Mouse (Mus musculus): ENCODE results near the gene Apoc1. TPM values are rescaled to one million over a fixed set of nuclear protein-coding genes. Genes with fewer than 3 reads are reported as not detected.

Gene Apoc1
- total and polyA plus RNA-seq, 3 experiments: not detected

DNA sequence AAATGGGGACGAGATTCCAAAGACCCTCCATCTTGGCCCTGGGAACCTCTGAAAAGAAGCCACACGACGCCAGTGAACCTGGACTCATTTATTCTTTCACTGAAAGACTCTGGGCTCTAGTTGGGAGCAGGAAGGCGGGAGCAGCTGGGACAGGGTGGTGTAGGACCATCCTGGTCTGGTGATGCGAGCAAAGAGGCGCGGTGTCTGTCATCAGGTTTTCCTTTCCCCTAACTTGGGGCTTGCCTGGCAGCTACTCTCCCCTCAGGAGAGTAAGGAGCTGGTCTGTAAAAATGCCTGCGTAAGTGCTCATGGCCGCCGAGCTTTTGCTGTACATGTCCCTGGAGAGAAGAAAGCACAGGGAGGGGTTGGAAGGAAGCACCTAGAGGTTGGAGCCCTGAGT is 20.9 kb downstream of the Apoc1 start:
- H3K27me3 ChIP-seq (replicated peaks): peaks cover 6% of the 10 kb centered on the region
- no peak overlapping the region for H3K9ac ChIP-seq (ENCODE audit: insufficient read depth, low read depth)
- H3K4me2 ChIP-seq (ENCODE audit: insufficient read depth, low read depth, poor library complexity, severe bottlenecking): no peak overlapping the region
- no peak overlapping the region for H3K4me3 ChIP-seq (replicated peaks in 1 of 3; ENCODE audit: low read depth in 2 of 3, low read length in 2 of 3, poor library complexity in 1 of 3)
- H3K79me2 ChIP-seq (replicated peaks; ENCODE audit: control insufficient read depth, extremely low read depth, insufficient read depth, poor library complexity, severe bottlenecking): no peaks in the 10 kb centered on the region
- H3K9me3 ChIP-seq (replicated peaks; ENCODE audit: low read length): no peaks in the 10 kb centered on the region
- no peaks in the 10 kb centered on the region for H3K36me3 ChIP-seq (replicated peaks in 1 of 2; ENCODE audit: control insufficient read depth in 1 of 2, insufficient read depth in 1 of 2, low read length in 1 of 2)
- H3K27ac ChIP-seq (ENCODE audit: insufficient read depth, low read depth): no peak overlapping the region
- no peak for TF ChIP-seq E2F4 (IDR thresholded peaks at IDR 0.05; ENCODE audit: insufficient replicate concordance, low read depth, low read length)
- TF ChIP-seq RCOR1 (conservative IDR thresholded peaks at IDR 0.05; ENCODE audit: low read depth, low read length): no peak
- no peak for TF ChIP-seq RAD21 (IDR thresholded peaks at IDR 0.05; ENCODE audit: low read depth, low read length)
- no peak for TF ChIP-seq USF1 (IDR thresholded peaks at IDR 0.05; ENCODE audit: low read depth, low read length)
- no peak for TF ChIP-seq GABPA (IDR thresholded peaks at IDR 0.05; ENCODE audit: insufficient replicate concordance, low read depth, low read length)
- no peak for TF ChIP-seq MYC (IDR thresholded peaks at IDR 0.05; ENCODE audit: low read depth, low read length)
- TF ChIP-seq IRF4 (IDR thresholded peaks at IDR 0.05; ENCODE audit: low read depth, low read length): no peak
- no peak for TF ChIP-seq MAX (IDR thresholded peaks at IDR 0.05; ENCODE audit: low read length)
- TF ChIP-seq NELFE (IDR thresholded peaks at IDR 0.05; ENCODE audit: low read depth, low read length): no peak
- no peak for TF ChIP-seq KAT2A (IDR thresholded peaks at IDR 0.05; ENCODE audit: insufficient replicate concordance, low read length)
- TF ChIP-seq ETS1 (conservative IDR thresholded peaks at IDR 0.05; ENCODE audit: low read depth, low read length): no peak
- no peak for TF ChIP-seq ZC3H11A (IDR thresholded peaks at IDR 0.05; ENCODE audit: low read depth, low read length)
- TF ChIP-seq ZNF384 (IDR thresholded peaks at IDR 0.05; ENCODE audit: low read depth, low read length): no peak
- no peak for TF ChIP-seq SMC3 (IDR thresholded peaks at IDR 0.05; ENCODE audit: low read depth, low read length)
- no peak for TF ChIP-seq JUND (conservative IDR thresholded peaks at IDR 0.05; ENCODE audit: low read depth, low read length)
- no peak for TF ChIP-seq MEF2A (IDR thresholded peaks at IDR 0.05; ENCODE audit: borderline replicate concordance, low read depth, low read length)
- TF ChIP-seq POLR2A (IDR thresholded peaks at IDR 0.05; ENCODE audit: low read depth, low read length): no peak
- no peak for TF ChIP-seq CHD2 (IDR thresholded peaks at IDR 0.05; ENCODE audit: low read length)
- in situ Hi-C loops (cut with MboI; ENCODE audit: low pct_ligation_motif_present, low pct_unique_long_range_greater_than_20kb, low sequenced_read_pairs) (no loop called here), dilution Hi-C loops (cut with MboI; ENCODE audit: extremely low pct_ligation_motif_present, extremely low pct_unique_long_range_greater_than_20kb, low sequenced_read_pairs) (no loop called here)
- peaks cover 7 to 21% of the 10 kb centered on the region in 2 experiments; a peak in 3 of 4 replicates for H3K4me1 ChIP-seq (ENCODE audit: control insufficient read depth in 1 of 2, insufficient read depth in 2 of 2)
- DNase-seq (ENCODE audit: extremely low read depth): no peak

- in situ Hi-C loops (cut with MboI; ENCODE audit: low pct_ligation_motif_present, low pct_unique_long_range_greater_than_20kb, low sequenced_read_pairs) (loop anchor here (5.0 kb wide), 2 partner anchors 43 to 203 kb away; no protein-coding TSS in a partner anchor), dilution Hi-C loops (cut with MboI; ENCODE audit: extremely low pct_ligation_motif_present, extremely low pct_unique_long_range_greater_than_20kb, low sequenced_read_pairs) (no loop called here)
- Histone ChIP-seq H3K36me3 (replicated peaks in 1 of 2; ENCODE audit: control insufficient read depth in 1 of 2, insufficient read depth in 1 of 2, low read length in 1 of 2) (no peaks in the 10 kb centered on the region), H3K9me3 (replicated peaks; ENCODE audit: low read length) (no peaks in the 10 kb centered on the region), H3K27ac (ENCODE audit: insufficient read depth, low read depth) (peak overlapping the region; percentile 30; the same call in 1 of the 2 replicates), H3K4me3 (replicated peaks in 1 of 3; ENCODE audit: low read depth in 2 of 3, low read length in 2 of 3, poor library complexity in 1 of 3) (peak overlapping the region in 2 of 3 experiments; percentile 2 to 19), H3K4me2 (ENCODE audit: insufficient read depth, low read depth, poor library complexity, severe bottlenecking) (peak overlapping the region; percentile 79), H3K79me2 (replicated peaks; ENCODE audit: control insufficient read depth, extremely low read depth, insufficient read depth, poor library complexity, severe bottlenecking) (peaks cover 5% of the 10 kb centered on the region), H3K9ac (ENCODE audit: insufficient read depth, low read depth) (peak overlapping the region; percentile 55), H3K27me3 (replicated peaks) (peaks cover 2% of the 10 kb centered on the region), H3K4me1 (ENCODE audit: control insufficient read depth in 1 of 2, insufficient read depth in 2 of 2) (peaks cover 7 to 29% of the 10 kb centered on the region in 2 experiments; a peak in 3 of 4 replicates)
- TF ChIP-seq MAZ (IDR thresholded peaks at IDR 0.05; ENCODE audit: low read depth, low read length) (no peak), RAD21 (IDR thresholded peaks at IDR 0.05; ENCODE audit: low read depth, low read length) (peak; percentile 88), MXI1 (IDR thresholded peaks at IDR 0.05; ENCODE audit: low read depth, low read length) (no peak), JUND (conservative IDR thresholded peaks at IDR 0.05; ENCODE audit: low read depth, low read length) (no peak), NRF1 (IDR thresholded peaks at IDR 0.05; ENCODE audit: low read depth, low read length) (no peak), HCFC1 (IDR thresholded peaks at IDR 0.05; ENCODE audit: low read depth, low read length) (no peak), ZNF384 (IDR thresholded peaks at IDR 0.05; ENCODE audit: low read depth, low read length) (peak; percentile 93), GABPA (IDR thresholded peaks at IDR 0.05; ENCODE audit: insufficient replicate concordance, low read depth, low read length) (no peak), MAFK (IDR thresholded peaks at IDR 0.05; ENCODE audit: insufficient replicate concordance, low read length) (no peak), CTCF (conservative IDR thresholded peaks at IDR 0.05 in 1 of 2, IDR thresholded peaks at IDR 0.05 in 1 of 2; ENCODE audit: low read depth in 2 of 2, low read length in 2 of 2) (peak; percentile 82 to 96), EP300 (IDR thresholded peaks at IDR 0.05; ENCODE audit: low read length) (no peak), ZMIZ1 (IDR thresholded peaks at IDR 0.05; ENCODE audit: low read depth, low read length) (no peak), MAX (IDR thresholded peaks at IDR 0.05; ENCODE audit: low read length) (0 out of 2 replicates have a peak, but pooled peaks have one; percentile 8), KAT2A (IDR thresholded peaks at IDR 0.05; ENCODE audit: insufficient replicate concordance, low read length) (no peak), BHLHE40 (IDR thresholded peaks at IDR 0.05; ENCODE audit: low read depth, low read length) (no peak), POLR2A (IDR thresholded peaks at IDR 0.05; ENCODE audit: low read depth, low read length) (peak; percentile 40; the same call in 1 of the 2 replicates), IRF4 (IDR thresholded peaks at IDR 0.05; ENCODE audit: low read depth, low read length) (peak; percentile 33; the same call in 1 of the 2 replicates), RCOR1 (conservative IDR thresholded peaks at IDR 0.05; ENCODE audit: low read depth, low read length) (no peak), CHD1 (IDR thresholded peaks at IDR 0.05; ENCODE audit: low read depth, low read length) (no peak), MYC (IDR thresholded peaks at IDR 0.05; ENCODE audit: low read depth, low read length) (no peak; the same call in 1 of the 2 replicates), SMC3 (IDR thresholded peaks at IDR 0.05; ENCODE audit: low read depth, low read length) (peak; percentile 81)
- peak; percentile 97 for DNase-seq (ENCODE audit: extremely low read depth)
Observed at GRCm38 (mm10) chr7:19668947-19669721, 23.3 kb downstream of the Apoc1 start.

All from CH12.LX (cell line).